ENCODE assay signal across 14 mouse cellular contexts in the genomic region with DNA sequence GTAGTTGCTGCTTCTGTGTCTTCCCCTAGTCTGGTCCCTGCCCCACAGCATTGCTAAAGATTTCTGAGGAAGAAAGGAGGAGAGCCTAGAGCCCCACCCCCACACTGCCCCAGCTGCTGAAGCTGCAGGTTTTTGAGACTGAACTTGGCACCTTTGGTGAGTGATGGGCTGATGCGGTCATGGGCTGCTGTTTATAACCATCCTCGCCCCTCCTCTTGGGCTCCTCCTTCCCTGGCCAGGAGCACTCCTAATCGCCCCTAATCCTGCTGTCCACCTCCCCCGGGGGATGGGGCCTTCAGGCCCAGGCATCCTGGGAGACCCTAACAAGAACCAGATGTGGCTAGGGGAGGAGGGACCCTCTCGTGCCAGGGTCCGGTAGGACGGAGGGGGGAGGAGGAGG. TPM values are rescaled to one million over a fixed set of nuclear protein-coding genes. Genes with fewer than 3 reads are reported as not detected.
DNase-seq lines count a peak whose midpoint lies in the region; ATAC-seq and TF ChIP-seq lines count a peak whose summit lies in the region.
"Had no signal": no experiment of that assay in that cellular context is flagged by ENCODE, and none has a peak within 500 bp of the region (broad histone marks: within the 10 kb centered on the region; RNA-seq: fewer than 3 reads in every experiment).

No protein-coding gene starts in this region.

- TF ChIP-seq EP300 in lung, postnatal 0 days (IDR thresholded peaks at IDR 0.05) = no peak

- H3K4me3 ChIP-seq in forebrain, embryonic 10.5 days = no peak overlapping the region
- no peak overlapping the region for H3K4me3 ChIP-seq in forebrain, embryonic 13.5 days
- no peak overlapping the region for H3K4me3 ChIP-seq in lung, embryonic 15.5 days
- H3K4me3 ChIP-seq in lung, postnatal 0 days (ENCODE audit: low read depth, low read length) = no peak overlapping the region
- no peak overlapping the region for H3K4me3 ChIP-seq in embryonic facial prominence, embryonic 13.5 days
- H3K4me3 ChIP-seq in limb, embryonic 11.5 days (ENCODE audit: low read depth, low read length) = no peak overlapping the region
- H3K4me3 ChIP-seq in left cerebral cortex, adult 2 months = no peak overlapping the region
- H3K4me3 ChIP-seq: liver, embryonic 13.5 days; midbrain, embryonic 15.5 days had no signal

- TF ChIP-seq CTCF in lung, postnatal 0 days (IDR thresholded peaks at IDR 0.05) = no peak
- no peak for TF ChIP-seq CTCF in left cerebral cortex, adult 2 months (IDR thresholded peaks at IDR 0.05)

- peaks cover 44% of the 10 kb centered on the region for H3K4me1 ChIP-seq in forebrain, embryonic 10.5 days
- no peaks in the 10 kb centered on the region for H3K4me1 ChIP-seq in forebrain, embryonic 13.5 days
- H3K4me1 ChIP-seq in lung, embryonic 15.5 days = peaks cover 17% of the 10 kb centered on the region
- no peaks in the 10 kb centered on the region for H3K4me1 ChIP-seq in lung, postnatal 0 days (ENCODE audit: insufficient read depth, low read depth, low read length)
- peaks cover 18% of the 10 kb centered on the region for H3K4me1 ChIP-seq in embryonic facial prominence, embryonic 13.5 days
- H3K4me1 ChIP-seq in limb, embryonic 11.5 days (ENCODE audit: control insufficient read depth, insufficient read depth, low read length) = peaks cover 24% of the 10 kb centered on the region
- H3K4me1 ChIP-seq: midbrain, embryonic 15.5 days had no signal

- no peak for DNase-seq in forebrain, embryonic 10.5 days (ENCODE audit: extremely low spot score, low spot score)
- DNase-seq in lung, postnatal 0 days (ENCODE audit: low spot score) = no peak
- peak; percentile 55 for DNase-seq in limb, embryonic 11.5 days (ENCODE audit: low spot score)
- no peak for DNase-seq in adrenal gland, postnatal 14 days
- no peak for DNase-seq in left cerebral cortex, adult 2 months (ENCODE audit: extremely low spot score in 1 of 2, low spot score in 2 of 2)
- DNase-seq: cerebellum, postnatal 36 days; heart, postnatal 10 days; layer of hippocampus, adult 9-11 months; liver, embryonic 13.5 days had no signal

- 9% methylated on average over 7 of the region's 7 CpGs for WGBS in forebrain, embryonic 10.5 days
- 7% methylated on average over 7 of the region's 7 CpGs for WGBS in forebrain, embryonic 13.5 days
- WGBS in lung, embryonic 15.5 days = 20% methylated on average over 6 of the region's 7 CpGs
- WGBS in lung, postnatal 0 days = 30% methylated on average over 7 of the region's 7 CpGs
- 5% methylated on average over 7 of the region's 7 CpGs for WGBS in embryonic facial prominence, embryonic 13.5 days
- under 1% methylated on average over 7 of the region's 7 CpGs for WGBS in limb, embryonic 11.5 days

- H3K4me2 ChIP-seq in forebrain, embryonic 13.5 days = no peak overlapping the region
- no peak overlapping the region for H3K4me2 ChIP-seq in lung, embryonic 15.5 days
- no peak overlapping the region for H3K4me2 ChIP-seq in lung, postnatal 0 days (replicated peaks; ENCODE audit: low read depth, low read length)
- H3K4me2 ChIP-seq in embryonic facial prominence, embryonic 13.5 days = 0 out of 2 replicates have a peak overlapping the region, but pooled peaks have one; percentile 9
- H3K4me2 ChIP-seq in limb, embryonic 11.5 days (ENCODE audit: low read depth, severe bottlenecking) = no peak overlapping the region
- H3K4me2 ChIP-seq: liver, embryonic 13.5 days; midbrain, embryonic 15.5 days had no signal

- intact Hi-C loops in left cerebral cortex, adult 2 months (cut with DNase I) = no loop called here

- peaks cover 45% of the 10 kb centered on the region for H3K27me3 ChIP-seq in forebrain, embryonic 10.5 days (ENCODE audit: poor library complexity, severe bottlenecking)
- H3K27me3 ChIP-seq in forebrain, embryonic 13.5 days = peaks cover 15% of the 10 kb centered on the region
- no peaks in the 10 kb centered on the region for H3K27me3 ChIP-seq in lung, embryonic 15.5 days
- no peaks in the 10 kb centered on the region for H3K27me3 ChIP-seq in lung, postnatal 0 days (replicated peaks; ENCODE audit: insufficient read depth, low read length)
- no peaks in the 10 kb centered on the region for H3K27me3 ChIP-seq in embryonic facial prominence, embryonic 13.5 days
- no peaks in the 10 kb centered on the region for H3K27me3 ChIP-seq in limb, embryonic 11.5 days (ENCODE audit: control insufficient read depth, insufficient read depth, low read length)
- H3K27me3 ChIP-seq: midbrain, embryonic 15.5 days had no signal

- no peak for ATAC-seq in forebrain, embryonic 13.5 days
- ATAC-seq in lung, embryonic 15.5 days (ENCODE audit: borderline replicate concordance, extremely low read depth, low FRiP score, low TSS enrichment) = peak; percentile 13; the same call in 1 of the 2 replicates
- ATAC-seq in lung, postnatal 0 days = no peak
- ATAC-seq in embryonic facial prominence, embryonic 13.5 days (ENCODE audit: insufficient number of reproducible peaks, insufficient read depth, low FRiP score, low TSS enrichment, low read depth) = no peak
- no peak for ATAC-seq in limb, embryonic 11.5 days (ENCODE audit: insufficient number of reproducible peaks, low FRiP score, low TSS enrichment, low read depth)
- ATAC-seq: midbrain, embryonic 15.5 days; Patski had no signal

- H3K36me3 ChIP-seq in forebrain, embryonic 10.5 days (replicated peaks) = no peaks in the 10 kb centered on the region
- H3K36me3 ChIP-seq in forebrain, embryonic 13.5 days (ENCODE audit: poor library complexity, severe bottlenecking) = no peaks in the 10 kb centered on the region
- no peaks in the 10 kb centered on the region for H3K36me3 ChIP-seq in lung, embryonic 15.5 days
- no peaks in the 10 kb centered on the region for H3K36me3 ChIP-seq in lung, postnatal 0 days (ENCODE audit: insufficient read depth, low read length)
- H3K36me3 ChIP-seq in embryonic facial prominence, embryonic 13.5 days = no peaks in the 10 kb centered on the region
- H3K36me3 ChIP-seq in limb, embryonic 11.5 days (ENCODE audit: control insufficient read depth, insufficient read depth, low read length) = no peaks in the 10 kb centered on the region; the same call in 1 of the 2 replicates
- H3K36me3 ChIP-seq: midbrain, embryonic 15.5 days had no signal

- no peaks in the 10 kb centered on the region for H3K9me3 ChIP-seq in forebrain, embryonic 10.5 days
- no peaks in the 10 kb centered on the region; the same call in 1 of the 2 replicates for H3K9me3 ChIP-seq in forebrain, embryonic 13.5 days (replicated peaks)
- no peaks in the 10 kb centered on the region for H3K9me3 ChIP-seq in lung, embryonic 15.5 days
- H3K9me3 ChIP-seq in lung, postnatal 0 days (ENCODE audit: low read length) = no peaks in the 10 kb centered on the region
- H3K9me3 ChIP-seq in embryonic facial prominence, embryonic 13.5 days = no peaks in the 10 kb centered on the region
- no peaks in the 10 kb centered on the region for H3K9me3 ChIP-seq in limb, embryonic 11.5 days (ENCODE audit: control insufficient read depth, low read length)
- H3K9me3 ChIP-seq: liver, embryonic 13.5 days; midbrain, embryonic 15.5 days had no signal

- H3K27ac ChIP-seq in forebrain, embryonic 10.5 days = peak overlapping the region; percentile 68
- no peak overlapping the region for H3K27ac ChIP-seq in forebrain, embryonic 13.5 days
- no peak overlapping the region for H3K27ac ChIP-seq in lung, embryonic 15.5 days
- no peak overlapping the region for H3K27ac ChIP-seq in lung, postnatal 0 days (ENCODE audit: low read length)
- no peak overlapping the region for H3K27ac ChIP-seq in embryonic facial prominence, embryonic 13.5 days
- H3K27ac ChIP-seq in limb, embryonic 11.5 days (replicated peaks; ENCODE audit: low read depth, low read length) = no peak overlapping the region
- no peak overlapping the region; the same call in 1 of the 2 replicates for H3K27ac ChIP-seq in left cerebral cortex, adult 2 months
- H3K27ac ChIP-seq: liver, embryonic 13.5 days; midbrain, embryonic 15.5 days had no signal

- H3K9ac ChIP-seq in forebrain, embryonic 13.5 days = no peak overlapping the region
- no peak overlapping the region for H3K9ac ChIP-seq in lung, embryonic 15.5 days
- H3K9ac ChIP-seq in lung, postnatal 0 days (replicated peaks; ENCODE audit: low read depth) = no peak overlapping the region
- 0 out of 2 replicates have a peak overlapping the region, but pooled peaks have one; percentile 40 for H3K9ac ChIP-seq in embryonic facial prominence, embryonic 13.5 days
- H3K9ac ChIP-seq in limb, embryonic 11.5 days (ENCODE audit: low read length) = no peak overlapping the region; the same call in 1 of the 2 replicates
- H3K9ac ChIP-seq: liver, embryonic 13.5 days; midbrain, embryonic 15.5 days had no signal

RNA-seq across cellular contexts. Expression of gene Myrf, which starts 9.5 kb away (rescaled TPM):
- polyA plus RNA-seq in forebrain, embryonic 10.5 days (2016; fragmentation: Nextera tagmentation; extraction: Ambion mirVana) = 2.1 and 2.9 TPM in 2 replicates
- polyA plus RNA-seq in forebrain, embryonic 13.5 days (2015; fragmentation: Nextera tagmentation; extraction: Ambion mirVana) = 0.22 and 0.31 TPM in 2 replicates
- 5.6 and 6.5 TPM in 2 replicates for polyA plus RNA-seq in lung, embryonic 15.5 days (2015; fragmentation: Nextera tagmentation; extraction: Ambion mirVana)
- polyA plus RNA-seq in lung, postnatal 0 days (2015; fragmentation: Nextera tagmentation; extraction: Ambion mirVana) = 5.0 and 5.9 TPM in 2 replicates
- 0.91 and 1.4 TPM in 2 replicates for polyA plus RNA-seq in embryonic facial prominence, embryonic 13.5 days (2015; fragmentation: Nextera tagmentation; extraction: Ambion mirVana)
- polyA plus RNA-seq in limb, embryonic 11.5 days (2014; fragmentation: Nextera tagmentation; extraction: Ambion mirVana) = 4.4 and 4.6 TPM in 2 replicates
- 2.6 and 4.7 TPM in 2 replicates for total RNA-seq in adrenal gland, postnatal 14 days (2021)
- total RNA-seq in left cerebral cortex, adult 2 months (2021) = 10 to 100 TPM; 14.0 to 15.3 TPM

RNA-seq across cellular contexts. Expression of gene Fen1, which starts 27.0 kb away (rescaled TPM):
- polyA plus RNA-seq in forebrain, embryonic 10.5 days (2016; fragmentation: Nextera tagmentation; extraction: Ambion mirVana) = 215 and 218 TPM in 2 replicates
- 98.8 and 104 TPM in 2 replicates for polyA plus RNA-seq in forebrain, embryonic 13.5 days (2015; fragmentation: Nextera tagmentation; extraction: Ambion mirVana)
- polyA plus RNA-seq in lung, embryonic 15.5 days (2015; fragmentation: Nextera tagmentation; extraction: Ambion mirVana) = 119 and 120 TPM in 2 replicates
- polyA plus RNA-seq in lung, postnatal 0 days (2015; fragmentation: Nextera tagmentation; extraction: Ambion mirVana) = 18.0 and 18.7 TPM in 2 replicates
- 69.3 and 88.1 TPM in 2 replicates for polyA plus RNA-seq in embryonic facial prominence, embryonic 13.5 days (2015; fragmentation: Nextera tagmentation; extraction: Ambion mirVana)
- polyA plus RNA-seq in limb, embryonic 11.5 days (2014; fragmentation: Nextera tagmentation; extraction: Ambion mirVana) = 135 and 140 TPM in 2 replicates
- total RNA-seq in adrenal gland, postnatal 14 days (2021) = 20.6 and 21.7 TPM in 2 replicates
- 10 to 100 TPM; 10.5 to 11.6 TPM for total RNA-seq in left cerebral cortex, adult 2 months (2021)

RNA-seq across cellular contexts. Expression of gene Tmem258, which starts 27.2 kb away (rescaled TPM):
- 362 and 373 TPM in 2 replicates for polyA plus RNA-seq in forebrain, embryonic 10.5 days (2016; fragmentation: Nextera tagmentation; extraction: Ambion mirVana)
- polyA plus RNA-seq in forebrain, embryonic 13.5 days (2015; fragmentation: Nextera tagmentation; extraction: Ambion mirVana) = 408 and 447 TPM in 2 replicates
- 440 and 459 TPM in 2 replicates for polyA plus RNA-seq in lung, embryonic 15.5 days (2015; fragmentation: Nextera tagmentation; extraction: Ambion mirVana)
- polyA plus RNA-seq in lung, postnatal 0 days (2015; fragmentation: Nextera tagmentation; extraction: Ambion mirVana) = 362 and 394 TPM in 2 replicates
- 485 and 486 TPM in 2 replicates for polyA plus RNA-seq in embryonic facial prominence, embryonic 13.5 days (2015; fragmentation: Nextera tagmentation; extraction: Ambion mirVana)
- polyA plus RNA-seq in limb, embryonic 11.5 days (2014; fragmentation: Nextera tagmentation; extraction: Ambion mirVana) = 419 and 442 TPM in 2 replicates
- 161 and 170 TPM in 2 replicates for total RNA-seq in adrenal gland, postnatal 14 days (2021)
- total RNA-seq in left cerebral cortex, adult 2 months (2021) = 10 to 100 TPM; 55.9 to 64.2 TPM

RNA-seq across cellular contexts. Expression of gene Fads1, which starts 48.3 kb away (rescaled TPM):
- polyA plus RNA-seq in forebrain, embryonic 10.5 days (2016; fragmentation: Nextera tagmentation; extraction: Ambion mirVana) = 171 and 180 TPM in 2 replicates
- 148 and 172 TPM in 2 replicates for polyA plus RNA-seq in forebrain, embryonic 13.5 days (2015; fragmentation: Nextera tagmentation; extraction: Ambion mirVana)
- polyA plus RNA-seq in lung, embryonic 15.5 days (2015; fragmentation: Nextera tagmentation; extraction: Ambion mirVana) = 101 and 106 TPM in 2 replicates
- polyA plus RNA-seq in lung, postnatal 0 days (2015; fragmentation: Nextera tagmentation; extraction: Ambion mirVana) = 44.5 and 48.8 TPM in 2 replicates
- polyA plus RNA-seq in embryonic facial prominence, embryonic 13.5 days (2015; fragmentation: Nextera tagmentation; extraction: Ambion mirVana) = 93.6 and 104 TPM in 2 replicates
- 138 and 145 TPM in 2 replicates for polyA plus RNA-seq in limb, embryonic 11.5 days (2014; fragmentation: Nextera tagmentation; extraction: Ambion mirVana)
- 324 and 362 TPM in 2 replicates for total RNA-seq in adrenal gland, postnatal 14 days (2021)
- total RNA-seq in left cerebral cortex, adult 2 months (2021) = 100 to 1,000 TPM; 181 to 201 TPM
